8 mouse cellular contexts compared by ENCODE assay signal in the genomic region with DNA sequence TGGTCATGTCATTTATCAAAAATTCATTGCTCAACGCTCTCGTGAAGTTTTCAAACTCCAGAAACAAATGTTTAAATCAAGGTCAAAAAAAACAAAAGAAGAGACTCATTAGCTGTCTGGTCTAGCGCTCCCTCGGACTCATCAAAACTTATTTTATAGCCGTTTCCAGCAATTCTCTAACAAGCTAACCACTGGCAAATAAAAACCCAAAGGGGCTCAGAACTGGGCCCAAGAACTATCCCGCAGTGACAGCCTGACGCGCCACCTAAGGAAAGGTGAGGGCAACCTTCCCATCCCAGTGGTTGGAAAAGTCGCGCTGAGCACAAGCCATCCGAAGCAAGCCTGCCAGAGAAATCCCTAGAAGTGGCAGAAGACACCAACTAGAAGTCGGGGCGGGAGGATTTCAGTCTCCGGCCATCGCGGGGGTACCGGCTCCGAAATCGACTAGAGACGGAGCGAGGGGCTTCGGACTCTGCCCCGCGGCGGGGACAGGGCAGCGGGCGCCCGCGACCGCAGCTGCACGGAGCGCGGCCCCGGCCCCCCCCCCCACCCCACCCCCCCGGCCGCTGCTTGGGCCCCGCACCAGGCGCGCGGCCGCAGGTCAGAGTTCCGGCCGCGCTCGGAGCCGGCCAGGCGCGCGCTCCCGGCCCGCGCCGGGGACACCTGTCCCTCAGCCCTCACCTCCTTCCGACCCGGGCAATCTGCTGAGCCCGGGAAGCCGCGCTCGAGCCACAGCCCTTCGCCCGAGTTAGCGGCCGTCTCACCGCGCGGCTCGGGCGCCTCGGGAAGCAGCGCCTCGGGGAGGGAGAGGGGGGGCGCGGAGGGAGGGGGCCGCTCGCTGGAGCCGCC. TPM values are rescaled to one million over a fixed set of nuclear protein-coding genes. Genes with fewer than 3 reads are reported as not detected.
A peak's percentile ranks its signal among the peaks of the same experiment; 100 is the strongest.
DNase-seq lines count a peak whose midpoint lies in the region; ATAC-seq lines count a peak whose summit lies in the region.

No protein-coding gene starts in this region.

- H3K4me3 ChIP-seq in brown adipose tissue, adult 24 weeks (ENCODE audit: insufficient read depth, low read depth, low read length) = peak overlapping the region; percentile 95
- H3K4me3 ChIP-seq in forebrain, embryonic 13.5 days = peak overlapping the region; percentile 76
- peak overlapping the region; percentile 77 for H3K4me3 ChIP-seq in hindbrain, embryonic 11.5 days (ENCODE audit: low read depth, low read length)
- peak overlapping the region; percentile 82 for H3K4me3 ChIP-seq in midbrain, embryonic 11.5 days (ENCODE audit: low read depth, low read length)

- 2% methylated on average over 19 of the region's 76 CpGs for WGBS in forebrain, embryonic 13.5 days
- WGBS in hindbrain, embryonic 11.5 days = 3% methylated on average over 28 of the region's 76 CpGs
- WGBS in midbrain, embryonic 11.5 days = 1% methylated on average over 50 of the region's 76 CpGs

- H3K4me1 ChIP-seq in brown adipose tissue, adult 24 weeks (ENCODE audit: control insufficient read depth, insufficient read depth, insufficient read length, low read length) = peaks cover 20% of the 10 kb centered on the region
- peaks cover 27% of the 10 kb centered on the region for H3K4me1 ChIP-seq in forebrain, embryonic 13.5 days
- H3K4me1 ChIP-seq in hindbrain, embryonic 11.5 days (replicated peaks; ENCODE audit: control insufficient read depth, insufficient read depth, low read length) = no peaks in the 10 kb centered on the region
- H3K4me1 ChIP-seq in midbrain, embryonic 11.5 days (ENCODE audit: control insufficient read depth, insufficient read depth, low read length) = peaks cover 9% of the 10 kb centered on the region

- peak; percentile 32 for DNase-seq in layer of hippocampus, adult 11-12 months (ENCODE audit: low spot score)
- no peak for DNase-seq in layer of hippocampus, adult 9-10 months (ENCODE audit: low spot score)
- DNase-seq in hindbrain, embryonic 11.5 days (ENCODE audit: low spot score) = no peak
- DNase-seq in layer of hippocampus, postnatal 36 days = peak; percentile 11 to 26
- peak; percentile 91 for DNase-seq in midbrain, embryonic 11.5 days (ENCODE audit: low spot score, missing footprints)
- peak; percentile 28 to 77 for DNase-seq in spleen, postnatal 4 days (ENCODE audit: low spot score in 2 of 2)

- H3K9ac ChIP-seq in forebrain, embryonic 13.5 days = peak overlapping the region; percentile 91
- peak overlapping the region; percentile 84 for H3K9ac ChIP-seq in hindbrain, embryonic 11.5 days (ENCODE audit: low read depth, low read length)
- peak overlapping the region; percentile 88 for H3K9ac ChIP-seq in midbrain, embryonic 11.5 days (ENCODE audit: low read length)

- H3K36me3 ChIP-seq in forebrain, embryonic 13.5 days (ENCODE audit: poor library complexity, severe bottlenecking) = no peaks in the 10 kb centered on the region
- no peaks in the 10 kb centered on the region for H3K36me3 ChIP-seq in hindbrain, embryonic 11.5 days (ENCODE audit: control insufficient read depth, insufficient read depth, low read length)
- no peaks in the 10 kb centered on the region for H3K36me3 ChIP-seq in midbrain, embryonic 11.5 days (ENCODE audit: control insufficient read depth, insufficient read depth, low read length)

- peak overlapping the region; percentile 93 for H3K27ac ChIP-seq in brown adipose tissue, adult 24 weeks (replicated peaks; ENCODE audit: low read depth, low read length)
- H3K27ac ChIP-seq in forebrain, embryonic 13.5 days = peak overlapping the region; percentile 88
- H3K27ac ChIP-seq in hindbrain, embryonic 11.5 days (ENCODE audit: low read depth, low read length) = peak overlapping the region; percentile 93
- peak overlapping the region; percentile 84 for H3K27ac ChIP-seq in midbrain, embryonic 11.5 days (ENCODE audit: low read depth, low read length)

- no peaks in the 10 kb centered on the region for H3K9me3 ChIP-seq in forebrain, embryonic 13.5 days (replicated peaks)
- H3K9me3 ChIP-seq in hindbrain, embryonic 11.5 days (ENCODE audit: control insufficient read depth, low read length) = no peaks in the 10 kb centered on the region
- H3K9me3 ChIP-seq in midbrain, embryonic 11.5 days (ENCODE audit: control insufficient read depth, low read length) = no peaks in the 10 kb centered on the region

- peak overlapping the region; percentile 70 for H3K4me2 ChIP-seq in forebrain, embryonic 13.5 days
- H3K4me2 ChIP-seq in hindbrain, embryonic 11.5 days (replicated peaks; ENCODE audit: low read depth, low read length) = peak overlapping the region; percentile 78
- H3K4me2 ChIP-seq in midbrain, embryonic 11.5 days = peak overlapping the region; percentile 85

- no peaks in the 10 kb centered on the region for H3K27me3 ChIP-seq in forebrain, embryonic 13.5 days
- no peaks in the 10 kb centered on the region for H3K27me3 ChIP-seq in hindbrain, embryonic 11.5 days (ENCODE audit: control insufficient read depth, insufficient read depth, low read length)
- H3K27me3 ChIP-seq in midbrain, embryonic 11.5 days (ENCODE audit: control insufficient read depth, insufficient read depth, low read length) = no peaks in the 10 kb centered on the region

- peak; percentile 87 for ATAC-seq in forebrain, embryonic 13.5 days
- peak; percentile 92 for ATAC-seq in hindbrain, embryonic 11.5 days (ENCODE audit: low FRiP score)
- peak; percentile 89 for ATAC-seq in midbrain, embryonic 11.5 days (ENCODE audit: low FRiP score)

RNA-seq across cellular contexts. Expression of a gene that starts 29.5 kb away (rescaled TPM):
- 370 and 390 TPM in 2 replicates for polyA plus RNA-seq in brown adipose tissue, adult 24 weeks (2012; ENCODE audit: insufficient read depth, insufficient read length, missing spikeins)
- 38.3 and 43.1 TPM in 2 replicates for polyA plus RNA-seq in forebrain, embryonic 13.5 days (2015; fragmentation: Nextera tagmentation; extraction: Ambion mirVana)
- 19.3 and 34.5 TPM in 2 replicates for polyA plus RNA-seq in hindbrain, embryonic 11.5 days (2014; fragmentation: Nextera tagmentation; extraction: Ambion mirVana)
- 10 to 100 TPM; 36.2 to 41.5 TPM for total RNA-seq in layer of hippocampus, postnatal 36 days (2021)
- polyA plus RNA-seq in midbrain, embryonic 11.5 days (2014; fragmentation: Nextera tagmentation; extraction: Ambion mirVana) = 17.1 and 18.7 TPM in 2 replicates

RNA-seq across cellular contexts. Expression of a gene that starts 57.5 kb away (rescaled TPM):
- 0.54 TPM in 1 of 2 replicates, not detected in the other for polyA plus RNA-seq in brown adipose tissue, adult 24 weeks (2012; ENCODE audit: insufficient read depth, insufficient read length, missing spikeins)
- polyA plus RNA-seq in forebrain, embryonic 13.5 days (2015; fragmentation: Nextera tagmentation; extraction: Ambion mirVana) = 1.1 and 2.0 TPM in 2 replicates
- polyA plus RNA-seq in hindbrain, embryonic 11.5 days (2014; fragmentation: Nextera tagmentation; extraction: Ambion mirVana) = 0.14 TPM in 1 of 2 replicates, not detected in the other
- 10 to 100 TPM; 40.4 to 42.8 TPM for total RNA-seq in layer of hippocampus, postnatal 36 days (2021)
- 0.23 TPM in 1 of 2 replicates, not detected in the other for polyA plus RNA-seq in midbrain, embryonic 11.5 days (2014; fragmentation: Nextera tagmentation; extraction: Ambion mirVana)

Comparison
In these comparisons a context has a peak if more than half of its experiments do, and no peak if none do; other contexts are left out.
1. DNase-seq: peak in layer of hippocampus, adult 11-12 months (single experiment), layer of hippocampus, postnatal 36 days (2 of 2), midbrain, embryonic 11.5 days (single experiment) and spleen, postnatal 4 days (2 of 2); none in layer of hippocampus, adult 9-10 months (single experiment) and hindbrain, embryonic 11.5 days (single experiment).
2. Peak in every context shown above with its lines, with median percentiles within 50 percentile points of each other: H3K27ac ChIP-seq, H3K4me3 ChIP-seq, ATAC-seq, H3K4me2 ChIP-seq and H3K9ac ChIP-seq.